Mouse (Mus musculus): Measurements from ENCODE around the gene Srl.

DNA sequence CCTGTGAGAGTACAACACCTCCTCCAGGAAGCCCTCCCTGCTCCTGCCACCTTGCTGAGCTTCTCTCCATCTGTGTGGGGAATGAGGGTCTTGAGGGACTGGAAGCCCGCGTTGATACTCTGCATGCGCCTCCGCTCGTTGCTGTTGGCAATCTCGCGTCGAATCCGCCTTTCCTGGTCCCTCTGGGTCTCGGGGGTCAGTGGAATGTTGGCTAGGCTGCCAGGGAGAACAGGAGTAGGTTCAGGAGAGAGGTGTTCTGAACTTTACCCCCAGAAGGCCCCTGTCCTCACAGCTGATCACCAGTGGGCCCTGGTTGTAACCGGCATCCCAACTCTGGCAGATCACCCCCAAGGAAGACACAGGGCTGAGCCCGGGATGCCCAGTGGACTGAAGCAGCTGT, 10.3 kb upstream of the Srl start:
- TF ChIP-seq CTCF (IDR thresholded peaks at IDR 0.05) (no peak), EP300 (IDR thresholded peaks at IDR 0.05) (no peak)
